30 mouse cellular contexts compared by ENCODE assay signal in the genomic region with DNA sequence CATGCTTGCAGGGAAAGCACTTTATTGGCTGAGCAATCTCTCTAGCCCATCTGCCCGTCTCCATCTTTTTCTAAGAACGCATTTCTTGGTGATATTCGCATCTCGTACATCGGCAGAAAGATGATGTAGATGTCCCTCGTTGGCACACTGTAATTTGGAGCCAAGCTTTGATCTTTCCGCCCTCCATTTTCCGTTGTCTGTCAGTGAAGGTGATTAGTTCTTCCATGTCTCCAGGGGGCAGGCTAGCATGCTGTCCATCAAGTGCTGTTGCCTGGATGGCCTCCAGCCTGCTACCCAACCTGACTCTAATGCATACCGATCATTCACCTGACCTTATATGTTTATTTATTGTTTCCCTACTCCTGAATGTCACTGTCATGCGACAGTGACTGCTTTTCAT. TPM values are rescaled to one million over a fixed set of nuclear protein-coding genes. Genes with fewer than 3 reads are reported as not detected.
DNase-seq lines count a peak whose midpoint lies in the region; ATAC-seq lines count a peak whose summit lies in the region.
"Had no signal": no experiment of that assay in that cellular context is flagged by ENCODE, and none has a peak within 500 bp of the region (broad histone marks: within the 10 kb centered on the region; RNA-seq: fewer than 3 reads in every experiment).

No protein-coding gene starts in this region.

- no peaks in the 10 kb centered on the region for H3K9me3 ChIP-seq in hindbrain, embryonic 10.5 days
- no peaks in the 10 kb centered on the region for H3K9me3 ChIP-seq in hindbrain, embryonic 16.5 days (ENCODE audit: control insufficient read depth, low read length)
- no peaks in the 10 kb centered on the region for H3K9me3 ChIP-seq in liver, embryonic 15.5 days (replicated peaks)
- no peaks in the 10 kb centered on the region for H3K9me3 ChIP-seq in heart, embryonic 12.5 days (replicated peaks)
- H3K9me3 ChIP-seq: embryonic facial prominence, embryonic 12.5 days; heart, embryonic 13.5 days; hindbrain, embryonic 13.5 days; limb, embryonic 10.5 days; limb, embryonic 15.5 days; lung, embryonic 15.5 days; neural tube, embryonic 13.5 days; stomach, embryonic 15.5 days had no signal

- no peak overlapping the region for H3K4me2 ChIP-seq in hindbrain, embryonic 16.5 days (ENCODE audit: low read length)
- peak overlapping the region; percentile 50 for H3K4me2 ChIP-seq in liver, embryonic 15.5 days
- no peak overlapping the region for H3K4me2 ChIP-seq in heart, embryonic 12.5 days
- H3K4me2 ChIP-seq: embryonic facial prominence, embryonic 12.5 days; heart, embryonic 13.5 days; hindbrain, embryonic 13.5 days; limb, embryonic 15.5 days; lung, embryonic 15.5 days; midbrain, embryonic 11.5 days; neural tube, embryonic 13.5 days; stomach, embryonic 15.5 days had no signal

- no peak overlapping the region for H3K4me3 ChIP-seq in hindbrain, embryonic 10.5 days
- no peak overlapping the region for H3K4me3 ChIP-seq in hindbrain, embryonic 16.5 days (ENCODE audit: low read length)
- no peak overlapping the region for H3K4me3 ChIP-seq in liver, embryonic 15.5 days (replicated peaks)
- no peak overlapping the region for H3K4me3 ChIP-seq in heart, embryonic 12.5 days
- H3K4me3 ChIP-seq: embryonic facial prominence, embryonic 12.5 days; gastrocnemius, adult 2 months; heart, adult 2 months; heart, embryonic 13.5 days; hindbrain, embryonic 13.5 days; limb, embryonic 10.5 days; limb, embryonic 15.5 days; lung, embryonic 15.5 days; myocyte; neural tube, embryonic 13.5 days; stomach, embryonic 15.5 days had no signal

- no peaks in the 10 kb centered on the region for H3K36me3 ChIP-seq in hindbrain, embryonic 10.5 days
- no peaks in the 10 kb centered on the region for H3K36me3 ChIP-seq in hindbrain, embryonic 16.5 days (ENCODE audit: control insufficient read depth, insufficient read depth, low read length)
- no peaks in the 10 kb centered on the region for H3K36me3 ChIP-seq in liver, embryonic 15.5 days (replicated peaks)
- H3K36me3 ChIP-seq in heart, embryonic 12.5 days = no peaks in the 10 kb centered on the region
- H3K36me3 ChIP-seq: embryonic facial prominence, embryonic 12.5 days; heart, embryonic 13.5 days; hindbrain, embryonic 13.5 days; limb, embryonic 10.5 days; limb, embryonic 15.5 days; lung, embryonic 15.5 days; neural tube, embryonic 13.5 days; stomach, embryonic 15.5 days had no signal

- H3K9ac ChIP-seq in hindbrain, embryonic 16.5 days (ENCODE audit: low read depth, low read length) = no peak overlapping the region
- H3K9ac ChIP-seq in liver, embryonic 15.5 days = no peak overlapping the region
- no peak overlapping the region for H3K9ac ChIP-seq in heart, embryonic 12.5 days
- H3K9ac ChIP-seq: embryonic facial prominence, embryonic 12.5 days; heart, embryonic 13.5 days; hindbrain, embryonic 13.5 days; limb, embryonic 15.5 days; lung, embryonic 15.5 days; neural tube, embryonic 13.5 days; stomach, embryonic 15.5 days had no signal

- DNase-seq in hindbrain, embryonic 10.5 days (ENCODE audit: low spot score) = no peak
- DNase-seq in CD4-positive helper T cell, adult 2 months (ENCODE audit: low read depth, low spot score) = peak; percentile 73
- DNase-seq in urinary bladder, postnatal 36 days (ENCODE audit: low spot score in 2 of 2) = no peak
- DNase-seq: adrenal gland, adult 8-10 months; cerebellum, adult 8-10 months; cerebellum, postnatal 36 days; gastrocnemius, adult 2 months; heart, adult 2 months; heart, postnatal 14 days; kidney, adult 2 months; kidney, postnatal 4 days; layer of hippocampus, postnatal 36 days; thymus, postnatal 14 days had no signal

- no peaks in the 10 kb centered on the region for H3K27me3 ChIP-seq in hindbrain, embryonic 10.5 days (ENCODE audit: insufficient read depth, poor library complexity, severe bottlenecking)
- no peaks in the 10 kb centered on the region for H3K27me3 ChIP-seq in hindbrain, embryonic 16.5 days (replicated peaks; ENCODE audit: control insufficient read depth, insufficient read depth, low read length)
- H3K27me3 ChIP-seq in liver, embryonic 15.5 days = no peaks in the 10 kb centered on the region; the same call in 1 of the 2 replicates
- no peaks in the 10 kb centered on the region for H3K27me3 ChIP-seq in heart, embryonic 12.5 days (replicated peaks)
- H3K27me3 ChIP-seq: embryonic facial prominence, embryonic 12.5 days; heart, embryonic 13.5 days; hindbrain, embryonic 13.5 days; limb, embryonic 15.5 days; lung, embryonic 15.5 days; stomach, embryonic 15.5 days had no signal

- H3K27ac ChIP-seq in hindbrain, embryonic 10.5 days = peak overlapping the region; percentile 12; the same call in 1 of the 2 replicates
- H3K27ac ChIP-seq in hindbrain, embryonic 16.5 days (ENCODE audit: low read depth, low read length) = no peak overlapping the region
- H3K27ac ChIP-seq in liver, embryonic 15.5 days (replicated peaks) = peak overlapping the region; percentile 25
- no peak overlapping the region for H3K27ac ChIP-seq in heart, embryonic 12.5 days (ENCODE audit: poor library complexity, severe bottlenecking)
- H3K27ac ChIP-seq: embryonic facial prominence, embryonic 12.5 days; gastrocnemius, adult 2 months; heart, adult 2 months; heart, embryonic 13.5 days; hindbrain, embryonic 13.5 days; limb, embryonic 10.5 days; limb, embryonic 15.5 days; lung, embryonic 15.5 days; neural tube, embryonic 13.5 days; stomach, embryonic 15.5 days had no signal

- H3K4me1 ChIP-seq in hindbrain, embryonic 10.5 days (replicated peaks) = no peaks in the 10 kb centered on the region
- no peaks in the 10 kb centered on the region for H3K4me1 ChIP-seq in hindbrain, embryonic 16.5 days (ENCODE audit: control insufficient read depth, insufficient read depth, low read depth, low read length)
- peaks cover 41% of the 10 kb centered on the region for H3K4me1 ChIP-seq in liver, embryonic 15.5 days (replicated peaks)
- H3K4me1 ChIP-seq in heart, embryonic 12.5 days (replicated peaks) = peaks cover 36% of the 10 kb centered on the region
- H3K4me1 ChIP-seq: embryonic facial prominence, embryonic 12.5 days had no signal

- no peak for ATAC-seq in hindbrain, embryonic 16.5 days
- peak; percentile 39 for ATAC-seq in erythroid progenitor cell, adult 5-6 weeks (replicated peaks; ENCODE audit: low FRiP score, poor library complexity, severe bottlenecking)
- peak; percentile 32; the same call in 1 of the 2 replicates for ATAC-seq in liver, embryonic 15.5 days (ENCODE audit: insufficient read depth)
- no peak for ATAC-seq in cerebellum, adult (ENCODE audit: insufficient number of reproducible peaks, low FRiP score, low TSS enrichment)
- ATAC-seq in heart, embryonic 12.5 days (ENCODE audit: insufficient number of reproducible peaks, low FRiP score) = no peak
- ATAC-seq: forebrain, embryonic 16.5 days; inflammation-experienced regulatory T-cells, adult 6 months had no signal

- WGBS in hindbrain, embryonic 10.5 days = 92% methylated on average over 10 of the region's 10 CpGs
- WGBS in hindbrain, embryonic 16.5 days = 87% methylated on average over 10 of the region's 10 CpGs
- 81% methylated on average over 10 of the region's 10 CpGs for WGBS in liver, embryonic 15.5 days (ENCODE audit: insufficient replicate concordance)
- 83% methylated on average over 10 of the region's 10 CpGs for WGBS in heart, embryonic 12.5 days

RNA-seq across cellular contexts. Expression of gene Dad1, which starts 50.1 kb away (rescaled TPM):
- 243 and 271 TPM in 2 replicates for polyA plus RNA-seq in hindbrain, embryonic 10.5 days (2016; fragmentation: Nextera tagmentation; extraction: Ambion mirVana)
- 391 and 409 TPM in 2 replicates for polyA plus RNA-seq in hindbrain, embryonic 16.5 days (2015; fragmentation: Nextera tagmentation; extraction: Ambion mirVana)
- 91.2 and 103 TPM in 2 replicates for total RNA-seq in erythroid progenitor cell, adult 5-6 weeks (2015; ENCODE audit: low replicate concordance)
- 33.0 and 61.6 TPM in 2 replicates for total RNA-seq in erythroid progenitor cell, adult 5-6 weeks (2017; ENCODE audit: low replicate concordance)
- polyA plus RNA-seq in liver, embryonic 15.5 days (2015; fragmentation: Nextera tagmentation; extraction: Ambion mirVana) = 202 and 204 TPM in 2 replicates
- 365 and 374 TPM in 2 replicates for polyA plus RNA-seq in heart, embryonic 12.5 days (2016; fragmentation: Nextera tagmentation; extraction: Ambion mirVana)

RNA-seq across cellular contexts. Expression of gene Abhd4, which starts 50.2 kb away (rescaled TPM):
- polyA plus RNA-seq in hindbrain, embryonic 10.5 days (2016; fragmentation: Nextera tagmentation; extraction: Ambion mirVana) = 39.6 and 44.7 TPM in 2 replicates
- polyA plus RNA-seq in hindbrain, embryonic 16.5 days (2015; fragmentation: Nextera tagmentation; extraction: Ambion mirVana) = 70.3 and 75.2 TPM in 2 replicates
- 33.1 and 36.4 TPM in 2 replicates for total RNA-seq in erythroid progenitor cell, adult 5-6 weeks (2015; ENCODE audit: low replicate concordance)
- total RNA-seq in erythroid progenitor cell, adult 5-6 weeks (2017; ENCODE audit: low replicate concordance) = 11.3 and 24.4 TPM in 2 replicates
- polyA plus RNA-seq in liver, embryonic 15.5 days (2015; fragmentation: Nextera tagmentation; extraction: Ambion mirVana) = 19.0 and 21.4 TPM in 2 replicates
- 87.6 and 90.2 TPM in 2 replicates for polyA plus RNA-seq in heart, embryonic 12.5 days (2016; fragmentation: Nextera tagmentation; extraction: Ambion mirVana)

Comparison
In these comparisons a context has a peak if more than half of its experiments do, and no peak if none do; other contexts are left out.
1. H3K27ac ChIP-seq: peak in hindbrain, embryonic 10.5 days (single experiment) and liver, embryonic 15.5 days (single experiment); none in hindbrain, embryonic 16.5 days (single experiment) and heart, embryonic 12.5 days (single experiment).
2. ATAC-seq: peak in erythroid progenitor cell, adult 5-6 weeks (single experiment) and liver, embryonic 15.5 days (single experiment); none in hindbrain, embryonic 16.5 days (single experiment), cerebellum, adult (single experiment) and heart, embryonic 12.5 days (single experiment).